Mouse (Mus musculus) lung, adult 18-20 months (tissue): ENCODE measurements around the gene Fgfr2.

Experiments
- DNase-seq, 2 experiments: peaks; one replicate each; pipeline ENCODE4 v3.0.0; 2022; ENCODE audit warnings: mixed read lengths in 2 of 2

Gene Fgfr2

DNA sequence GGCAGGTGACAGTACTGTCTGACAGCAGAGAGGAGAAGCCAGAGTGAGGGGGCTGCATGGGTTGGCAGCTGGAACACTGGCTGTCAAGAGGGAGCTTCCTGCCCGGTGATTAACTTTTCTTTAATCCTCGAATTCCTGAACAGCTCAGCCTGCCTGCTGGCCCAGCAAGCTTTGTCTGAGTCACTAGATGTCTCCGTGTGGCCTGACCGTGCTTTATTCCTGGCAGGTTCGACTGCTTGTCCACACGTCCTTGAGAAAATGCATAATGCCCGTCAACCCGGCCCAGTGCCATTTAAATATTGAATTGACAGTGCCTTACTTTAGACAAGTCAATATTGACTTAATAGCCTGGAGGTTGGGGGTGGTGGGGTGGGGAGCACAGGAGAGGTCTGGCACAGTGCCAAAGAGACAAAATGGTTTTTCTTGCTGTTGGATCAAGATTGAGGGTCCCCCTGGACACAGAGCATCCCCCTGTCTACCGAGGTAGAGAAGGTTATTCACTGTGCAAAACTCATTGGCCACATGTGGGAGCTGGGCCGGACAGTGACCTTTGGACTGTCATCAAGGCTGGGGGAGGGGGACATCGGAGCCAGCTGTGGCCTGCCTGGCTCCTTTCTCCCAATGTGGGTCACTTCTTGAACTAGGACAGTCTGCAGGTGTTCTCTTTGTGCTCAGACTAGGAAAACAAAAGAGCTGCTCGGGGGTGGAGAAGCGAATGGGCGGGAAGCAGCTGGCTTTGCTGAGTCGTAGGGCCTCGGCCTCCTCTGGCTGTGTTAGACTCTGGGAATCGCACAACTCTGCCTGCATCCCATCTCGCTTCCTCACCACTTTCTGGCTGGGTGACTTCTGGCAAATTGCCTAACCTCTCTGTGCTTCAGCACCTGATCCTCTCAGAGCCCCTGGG is 2287.9 kb downstream of the Fgfr2 start:
- DNase-seq = peak; percentile 38 to 56

DNA sequence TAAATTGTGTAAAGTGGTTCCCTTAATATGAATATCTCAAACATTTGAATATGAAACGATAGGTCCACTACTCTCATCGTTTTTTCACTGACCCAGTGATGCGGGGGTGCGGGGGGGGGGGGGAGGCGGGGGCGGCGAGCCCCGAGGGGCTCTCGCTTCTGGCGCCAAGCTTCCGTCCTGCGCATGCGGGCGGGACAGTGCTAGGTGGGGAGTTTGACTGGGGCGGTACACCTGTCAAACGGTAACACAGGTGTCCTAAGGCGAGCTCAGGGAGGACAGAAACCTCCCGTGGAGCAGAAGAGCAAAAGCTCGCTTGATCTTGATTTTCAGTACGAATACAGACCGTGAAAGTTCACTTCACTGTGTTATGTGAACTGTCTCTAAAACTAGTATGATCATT is 2288.9 kb downstream of the Fgfr2 start:
- no peak for DNase-seq

DNA sequence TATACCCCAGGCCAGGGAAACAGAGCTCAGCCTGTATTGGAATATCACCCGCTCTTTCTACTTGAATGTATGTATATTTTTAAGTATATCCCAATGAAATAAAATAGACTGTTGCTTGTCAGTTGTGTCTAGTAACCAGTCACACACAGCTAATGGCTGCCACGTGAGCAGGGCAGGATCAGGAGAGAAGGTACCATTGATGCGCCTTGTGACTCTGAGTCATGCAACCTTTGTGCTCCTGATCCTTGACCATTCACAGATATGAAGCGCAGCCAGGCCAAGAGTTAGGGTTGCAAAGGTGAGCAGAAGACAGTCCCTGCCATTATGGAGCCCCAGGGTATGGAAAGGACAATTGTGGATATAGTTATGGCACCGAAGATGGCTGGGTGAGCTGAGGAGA is 2291.6 kb downstream of the Fgfr2 start:
- DNase-seq = no peak

DNA sequence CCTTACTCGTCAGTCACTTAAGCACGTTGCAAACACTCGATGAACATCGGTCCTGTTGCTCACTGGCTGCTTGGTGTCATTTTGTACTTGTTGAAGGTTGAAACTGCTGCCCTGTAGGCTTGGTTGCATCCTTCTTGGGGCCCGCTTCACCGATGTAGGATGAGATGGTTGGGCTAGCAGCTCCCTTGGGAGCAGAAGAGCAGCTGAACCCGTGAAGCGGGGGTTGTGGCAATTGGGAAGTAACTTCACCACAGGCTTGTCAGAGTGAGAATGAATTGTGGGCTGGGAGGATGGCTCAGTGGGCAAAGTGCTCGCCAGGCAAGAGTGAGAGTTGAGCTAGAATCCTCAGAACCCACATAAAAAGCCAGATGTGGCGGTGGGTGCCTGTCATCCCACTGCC is 2294.7 kb downstream of the Fgfr2 start:
- no peak for DNase-seq

DNA sequence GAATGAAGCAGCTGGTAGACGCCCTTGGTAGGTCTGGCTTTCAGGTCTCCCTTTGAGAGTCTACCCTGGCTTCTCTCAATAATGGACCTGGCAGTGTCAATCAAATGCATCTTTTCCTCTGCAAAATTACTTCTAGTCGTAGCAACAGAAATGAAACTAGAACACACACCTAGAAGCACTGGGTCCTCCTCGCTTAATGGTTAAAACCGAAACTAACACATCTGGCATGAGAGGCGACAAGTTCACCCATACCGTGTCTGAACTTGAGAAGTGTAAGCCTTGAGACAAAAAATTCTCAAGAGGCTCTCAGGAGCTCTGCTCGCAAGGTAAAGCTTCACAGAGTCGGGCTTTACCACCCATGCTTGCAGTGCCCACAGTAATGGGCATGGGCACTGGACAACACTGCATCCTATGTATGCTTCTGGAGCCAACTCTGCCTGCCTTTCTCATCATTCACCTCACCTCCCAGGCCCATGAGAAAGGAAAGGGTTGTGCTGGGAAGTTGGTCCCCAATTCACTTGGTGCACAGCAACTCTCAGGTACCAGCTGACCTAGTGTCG is 2295.2 kb downstream of the Fgfr2 start:
- no peak for DNase-seq

DNA sequence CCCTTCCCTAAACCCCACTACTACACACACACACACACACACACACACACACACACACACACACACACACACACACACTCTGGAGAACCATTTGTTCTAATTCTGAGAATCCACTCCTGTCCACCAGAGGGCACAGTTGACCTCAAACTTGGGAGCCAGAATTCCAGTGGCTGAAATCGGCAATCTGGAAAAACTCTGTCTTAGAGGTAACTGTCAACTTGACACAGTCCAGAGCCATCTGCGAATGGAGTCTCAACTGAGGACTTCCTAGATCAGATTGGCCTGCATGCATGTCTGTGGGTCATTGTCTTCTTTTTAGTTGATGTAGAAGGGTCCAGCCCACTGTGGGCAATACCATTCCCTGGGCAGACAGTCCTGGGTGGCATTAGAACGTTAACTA is 2295.7 kb downstream of the Fgfr2 start:
- DNase-seq = peak; percentile 49 to 64

DNA sequence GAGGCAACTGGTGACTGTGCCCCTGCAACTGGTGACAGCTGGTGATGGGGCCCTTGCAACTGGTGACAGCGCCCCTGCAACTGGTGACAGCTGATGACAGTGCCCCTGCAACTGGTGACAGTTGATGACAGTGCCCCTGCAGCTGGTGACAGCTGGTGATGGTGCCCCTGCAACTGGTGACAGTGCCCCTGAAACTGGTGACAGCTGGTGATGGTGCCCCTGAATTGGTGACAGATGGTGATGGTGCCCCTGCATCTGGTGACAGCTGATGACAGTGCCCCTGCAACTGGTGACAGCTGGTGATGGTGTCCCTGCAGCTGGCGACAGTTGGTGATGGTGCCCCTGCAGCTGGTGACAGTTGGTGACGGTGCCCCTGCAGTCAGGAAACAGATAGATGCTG is 2296.8 kb downstream of the Fgfr2 start:
- no peak for DNase-seq

DNA sequence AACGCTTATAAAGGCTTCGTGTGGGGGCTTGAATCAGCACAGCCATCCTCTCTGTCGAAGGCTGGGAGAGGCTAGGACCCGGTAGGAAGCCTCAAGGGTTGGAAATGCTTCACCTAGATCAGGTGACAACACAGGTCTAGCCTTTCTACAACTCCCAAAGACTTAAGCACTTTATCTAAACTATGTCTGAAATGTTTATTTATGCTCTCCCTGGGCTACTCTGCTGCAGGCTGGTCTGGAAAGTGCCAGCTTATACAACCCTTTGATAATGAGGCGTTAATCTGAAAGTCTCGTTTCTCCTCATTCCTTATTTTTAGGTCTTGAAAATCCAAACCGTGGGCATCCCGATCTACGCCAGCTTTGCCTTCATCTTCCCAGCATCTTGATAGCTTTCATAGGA is 2299.2 kb downstream of the Fgfr2 start:
- peak in 1 of 2 experiments; percentile 20 for DNase-seq

DNA sequence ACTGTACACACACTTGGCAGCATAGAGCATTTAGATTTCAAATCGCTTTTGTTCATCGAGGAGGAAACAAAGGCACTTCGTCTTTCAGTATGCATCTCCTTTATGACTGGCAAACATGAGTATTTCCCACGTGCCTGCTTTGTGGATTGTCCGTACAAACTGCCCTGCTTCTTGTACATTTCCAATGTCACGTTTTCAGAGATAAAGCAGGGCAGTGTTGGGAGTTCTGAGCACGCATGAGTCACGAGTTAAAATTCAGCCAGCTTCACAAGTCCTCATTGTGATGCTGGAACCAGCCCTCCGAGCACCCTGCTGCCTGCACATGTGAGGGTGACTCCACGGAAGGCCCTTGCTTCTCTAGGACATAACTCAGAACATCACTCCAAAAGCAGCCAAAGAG is 2303.5 kb downstream of the Fgfr2 start:
- no peak for DNase-seq

DNA sequence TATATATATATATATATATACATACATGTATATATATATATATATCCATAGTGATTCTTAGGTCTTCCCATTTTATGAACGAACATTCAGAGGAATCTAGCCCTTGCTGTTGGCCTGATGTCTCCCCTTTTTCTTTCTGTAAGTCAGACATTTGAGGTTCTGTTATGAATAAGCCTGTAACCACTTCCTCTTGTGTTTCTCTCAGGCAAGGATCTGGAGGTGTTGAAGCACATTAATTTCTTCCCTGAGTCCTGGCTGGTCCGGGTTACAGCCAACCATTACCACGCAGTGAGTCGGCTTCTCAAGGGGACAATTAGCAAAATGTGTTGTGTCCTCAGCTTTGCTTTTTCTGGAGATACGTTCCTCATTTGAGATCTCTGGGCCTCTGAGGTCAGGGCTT is 2304.3 kb downstream of the Fgfr2 start:
- DNase-seq = no peak

DNA sequence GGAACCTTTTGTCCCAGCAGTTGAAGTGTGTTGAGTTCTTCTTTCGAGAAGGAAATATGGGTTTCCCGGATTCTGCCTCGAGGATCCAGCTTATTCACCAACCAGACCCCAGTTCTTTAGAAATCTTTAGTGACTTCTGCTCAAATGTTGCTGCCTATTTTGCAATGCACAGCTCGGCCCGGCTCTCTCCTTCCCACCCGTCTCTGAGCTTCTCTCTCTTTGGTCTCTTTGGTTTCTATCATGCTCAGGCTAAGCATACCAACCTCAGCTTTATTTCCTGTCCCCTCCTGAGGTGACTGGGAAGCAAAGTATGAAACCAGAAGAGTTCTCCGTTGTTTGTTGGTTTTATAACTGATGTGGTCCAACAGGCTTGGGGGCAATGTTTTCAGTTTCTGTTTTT is 2306.9 kb downstream of the Fgfr2 start:
- DNase-seq = no peak

DNA sequence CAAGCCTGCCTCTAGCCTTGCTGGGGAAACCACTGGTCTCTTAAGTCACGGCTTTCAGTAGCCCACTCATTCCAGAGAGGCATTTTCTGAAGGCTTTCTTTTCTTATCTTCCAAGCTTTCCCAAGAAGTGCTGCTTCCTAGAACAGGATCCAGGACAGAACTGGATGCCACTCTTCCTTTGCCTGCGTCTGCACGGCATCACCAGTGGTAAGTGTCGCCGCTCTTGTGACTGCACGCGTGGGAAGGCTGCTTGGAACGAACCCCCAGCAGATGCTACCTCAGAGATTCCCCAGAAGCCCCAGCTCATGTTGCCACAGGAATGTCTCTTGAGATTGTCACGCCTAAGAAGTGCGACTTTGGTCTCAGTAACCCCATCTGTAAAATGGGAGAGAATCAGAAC is 2307.5 kb downstream of the Fgfr2 start:
- DNase-seq = no peak

DNA sequence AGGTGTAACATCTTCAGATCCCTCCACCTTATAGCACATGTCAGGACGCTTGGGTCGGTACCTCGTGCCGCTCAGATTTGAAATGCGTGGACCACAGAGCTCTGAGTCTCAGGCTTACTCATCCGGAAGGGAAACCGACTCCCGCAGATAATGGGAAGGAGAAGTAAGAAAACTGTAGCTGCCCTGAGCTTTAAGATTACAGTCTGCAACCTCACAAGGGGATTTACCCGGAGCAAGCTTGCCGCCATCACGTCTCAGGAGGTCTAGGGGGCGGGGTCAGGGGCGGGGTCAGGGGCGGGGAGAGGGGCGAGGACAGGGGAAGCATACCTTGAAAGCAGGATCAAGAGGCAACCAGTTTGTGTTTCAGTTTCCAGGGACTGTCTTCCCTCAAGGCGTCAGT is 2310.7 kb downstream of the Fgfr2 start:
- DNase-seq = no peak

DNA sequence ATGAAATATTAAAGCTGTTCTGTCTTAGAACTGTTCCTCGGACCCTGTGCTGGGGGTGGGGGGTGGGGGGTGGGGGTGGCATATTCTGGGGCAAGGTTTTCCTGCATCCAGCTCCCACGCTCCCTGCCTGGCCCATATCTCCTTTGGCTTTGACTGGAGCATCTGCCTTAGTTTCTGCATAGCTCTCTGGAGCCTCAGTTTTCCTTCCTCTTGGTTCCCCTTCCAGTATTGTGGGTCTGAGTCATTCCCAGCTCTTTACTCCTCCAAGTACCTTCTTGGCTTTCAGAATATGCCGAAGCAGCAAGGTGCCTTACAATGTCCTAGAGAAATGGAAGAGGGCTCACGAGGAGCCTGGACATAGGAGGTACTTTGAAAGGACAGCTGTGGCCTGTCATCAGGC is 2312.9 kb downstream of the Fgfr2 start:
- DNase-seq = no peak

DNA sequence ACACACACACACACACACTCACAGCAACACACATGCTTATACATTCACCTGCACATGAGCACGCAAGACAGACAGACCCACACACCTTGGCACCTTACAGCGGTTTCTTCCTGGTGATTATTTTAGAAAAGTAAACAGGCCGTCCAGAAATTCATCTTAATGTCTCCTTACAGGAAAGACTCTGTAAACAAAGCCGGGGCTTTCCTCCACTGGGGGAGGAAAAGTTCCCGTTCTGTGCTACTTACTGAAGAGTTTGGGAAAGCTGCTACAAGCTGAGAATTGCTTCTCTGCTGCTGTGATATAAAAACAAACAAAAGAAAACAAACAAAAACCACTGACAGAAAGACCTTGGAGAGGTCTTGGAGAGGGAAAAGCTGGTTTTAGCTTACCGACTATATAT is 2314.5 kb downstream of the Fgfr2 start:
- peak in 1 of 2 experiments; percentile 41 for DNase-seq

DNA sequence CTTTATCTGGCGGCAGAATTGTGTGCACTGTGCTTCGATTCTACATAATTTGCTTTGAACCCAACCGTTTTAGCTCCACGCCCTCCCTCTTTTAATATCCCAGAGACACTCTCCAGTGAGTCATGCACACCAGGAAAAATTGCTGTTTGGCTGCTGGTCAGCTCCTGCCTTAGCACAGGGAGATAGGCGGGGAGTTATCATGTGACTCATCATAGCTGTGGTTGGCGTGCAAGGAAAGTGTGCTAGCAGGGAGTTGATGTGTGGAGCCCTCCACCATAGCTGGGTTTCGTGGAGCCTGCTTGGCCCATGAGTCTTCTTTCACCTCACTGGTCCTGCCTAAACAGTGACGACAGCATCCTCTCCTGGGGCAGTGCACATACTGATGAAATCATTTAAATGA is 2315.4 kb downstream of the Fgfr2 start:
- DNase-seq = peak; percentile 43 to 54

DNA sequence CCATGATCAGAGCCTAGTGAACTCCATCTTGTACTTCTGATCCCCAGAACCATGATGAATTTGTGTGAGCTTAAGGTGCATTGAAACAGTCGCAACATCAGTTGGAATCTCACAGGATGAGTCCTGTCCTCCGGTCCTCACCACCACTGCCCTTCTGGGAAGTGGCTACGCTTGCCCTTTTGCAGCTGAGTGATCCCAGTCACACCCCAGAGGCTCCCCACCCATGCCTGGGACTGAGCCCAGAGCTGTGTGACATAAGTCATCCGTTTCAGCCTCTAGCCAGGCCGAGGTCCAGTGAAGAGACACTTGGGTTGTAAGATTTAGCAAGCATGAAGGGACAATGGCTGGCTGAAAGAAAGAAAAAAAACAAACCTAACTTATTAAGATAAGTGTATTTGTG is 2318.2 kb downstream of the Fgfr2 start:
- no peak for DNase-seq

DNA sequence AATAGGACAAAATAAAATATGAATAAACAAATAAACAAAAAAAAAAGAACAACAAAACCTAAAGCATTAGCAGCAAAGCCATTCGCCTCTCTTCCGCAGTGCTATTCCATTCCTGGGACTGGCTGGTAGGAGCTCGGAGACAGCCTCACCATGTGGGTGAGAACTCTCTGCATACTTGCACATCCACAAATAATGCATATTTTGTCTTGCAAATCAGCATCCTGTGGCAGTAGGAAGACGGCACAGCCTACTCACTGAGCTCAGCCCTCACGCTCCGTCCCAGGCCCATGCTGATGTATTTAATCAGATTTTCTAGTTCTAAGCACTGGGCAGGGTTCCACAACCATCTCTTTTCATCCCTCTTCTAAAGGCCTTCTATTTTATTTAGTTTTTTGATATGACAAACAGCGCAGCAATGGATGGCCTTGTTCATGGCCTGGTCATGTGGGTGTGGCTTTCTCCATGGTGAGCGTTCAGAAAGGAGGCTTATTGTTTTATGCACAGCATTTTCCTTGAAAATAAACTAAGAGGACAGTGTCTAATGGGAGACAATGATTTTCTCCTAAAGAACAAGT is 2319.8 kb downstream of the Fgfr2 start:
- DNase-seq = no peak

DNA sequence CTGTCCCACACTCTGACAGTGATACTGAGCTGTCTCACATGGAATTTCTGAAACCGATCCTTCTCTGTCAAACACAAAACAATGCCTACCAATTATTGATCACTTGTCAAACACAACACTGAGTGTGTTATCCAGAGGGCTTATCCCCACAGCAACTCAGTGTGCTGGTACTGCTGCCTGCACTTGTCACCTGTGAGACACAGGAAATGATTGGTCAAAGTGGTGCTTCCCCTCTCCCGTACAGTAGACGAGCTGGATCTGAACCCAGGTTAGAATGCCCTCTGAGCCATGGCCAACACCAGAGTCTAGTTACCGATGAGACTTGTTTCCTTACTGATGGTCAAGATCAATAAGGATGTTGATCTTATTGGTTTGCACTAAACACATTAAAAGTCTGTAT is 2321.3 kb downstream of the Fgfr2 start:
- no peak for DNase-seq

DNA sequence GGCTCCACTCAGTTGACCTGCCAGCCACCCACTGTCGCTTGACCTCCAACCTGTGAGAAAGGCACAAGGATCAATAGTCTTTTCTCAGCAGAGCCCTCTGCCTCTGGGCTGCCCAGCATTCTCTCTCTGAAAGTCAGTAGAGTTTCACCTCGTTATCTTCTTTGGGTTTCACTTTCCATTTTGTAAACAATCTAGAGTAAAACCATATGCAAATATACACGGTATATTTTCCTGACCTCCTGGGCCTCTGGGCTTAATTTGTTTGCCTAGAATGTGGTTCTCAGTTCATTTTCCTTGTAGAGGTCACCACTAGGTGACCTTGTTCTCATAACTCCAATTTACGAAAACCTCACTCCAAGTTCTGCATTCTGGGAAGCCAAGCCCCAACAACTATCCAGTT is 2322.5 kb downstream of the Fgfr2 start:
- DNase-seq = no peak

DNA sequence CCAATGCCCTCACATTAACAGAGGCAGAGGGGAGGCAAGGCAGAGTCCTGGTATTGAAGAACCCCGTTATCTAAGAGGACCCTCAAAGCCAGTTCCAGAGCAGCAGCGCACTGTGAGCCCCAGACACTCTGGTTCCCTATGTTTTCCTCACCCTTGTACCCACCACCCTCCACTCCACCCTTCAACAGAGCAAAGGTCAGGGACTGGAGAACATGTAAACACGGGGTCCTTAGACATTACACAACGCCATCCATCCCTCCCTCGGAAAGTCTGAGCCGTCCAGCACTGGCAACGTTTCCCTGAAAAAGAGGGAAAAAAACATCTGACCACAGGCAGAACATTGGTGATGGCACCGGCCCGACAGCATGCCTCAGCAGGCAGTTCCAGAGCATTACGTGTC is 2323.7 kb downstream of the Fgfr2 start:
- DNase-seq = no peak

DNA sequence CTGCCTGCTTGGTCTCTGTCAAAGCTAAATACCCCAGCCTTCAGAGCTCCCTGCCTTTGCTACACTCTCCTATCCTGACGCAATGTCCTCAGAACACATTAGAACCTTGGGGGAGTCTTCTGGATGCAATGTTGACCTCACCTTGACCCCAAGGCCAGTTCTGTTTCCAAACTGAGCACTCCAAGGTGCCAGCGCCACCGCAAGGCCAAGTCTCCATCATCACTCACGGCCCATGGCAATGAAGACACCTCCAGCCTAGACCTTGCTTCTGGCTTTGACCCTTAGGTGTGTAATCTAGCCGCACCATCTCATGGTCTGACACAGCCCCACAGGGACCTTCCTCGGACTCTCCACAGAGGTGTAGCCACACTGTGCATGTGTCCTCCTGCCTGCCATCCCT is 2325.6 kb downstream of the Fgfr2 start:
- DNase-seq = no peak

DNA sequence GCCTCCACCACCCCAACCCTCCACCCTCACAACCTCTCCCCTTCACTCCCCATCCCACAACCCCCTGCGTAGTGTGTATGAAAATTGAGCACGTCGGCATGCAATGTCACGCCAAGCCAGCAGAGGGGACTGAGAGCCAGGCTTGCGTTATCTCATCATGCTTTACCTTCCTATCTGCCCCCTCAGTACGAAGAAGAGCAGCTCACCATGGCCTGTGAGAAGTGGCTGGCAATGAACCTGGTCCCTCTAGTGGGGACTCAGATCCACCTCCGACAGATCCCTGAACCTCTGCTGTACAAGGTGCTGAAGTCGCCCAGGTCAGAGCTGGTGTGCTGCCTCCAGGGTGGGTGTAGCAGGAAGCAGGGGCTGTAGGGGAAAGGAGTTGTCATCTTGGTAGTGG is 2326.4 kb downstream of the Fgfr2 start:
- DNase-seq = no peak

DNA sequence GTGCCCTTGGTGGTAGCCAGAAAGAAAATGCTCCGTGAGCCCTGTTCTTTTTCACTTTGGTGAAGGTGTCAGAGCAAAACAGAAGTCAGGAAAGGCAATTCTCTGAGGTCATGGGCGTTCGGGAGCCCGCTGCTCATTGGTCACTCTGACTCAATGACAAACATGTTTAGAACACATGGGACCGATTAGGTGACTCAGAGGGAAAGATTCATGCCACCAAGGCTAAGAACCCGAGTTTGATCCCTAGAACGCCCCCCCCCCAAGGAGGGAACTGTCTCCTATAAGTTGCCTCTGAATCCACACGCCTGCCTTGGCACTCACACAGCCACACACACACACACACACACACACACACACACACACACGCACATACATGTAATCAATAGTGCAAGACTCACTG is 2329.5 kb downstream of the Fgfr2 start:
- DNase-seq = no peak
